Mouse (Mus musculus): ENCODE results near the gene Lamtor1. TPM values are rescaled to one million over a fixed set of nuclear protein-coding genes. Genes with fewer than 3 reads are reported as not detected.
A peak's percentile ranks its signal among the peaks of the same experiment; 100 is the strongest.
"Not testable (repeated sequence)": the region's sequence is repeated elsewhere in the genome, so short reads cannot be mapped to it uniquely, and the experiment has no call there.

Gene Lamtor1
- polyA plus RNA-seq, 1 experiment from 2014 or later = 176 TPM

- H3K4me3 ChIP-seq = peak overlapping the region; percentile 68
- peaks cover 36% of the 10 kb centered on the region for H3K36me3 ChIP-seq
- H3K27me3 ChIP-seq (ENCODE audit: insufficient read depth, poor library complexity, severe bottlenecking) = no peaks in the 10 kb centered on the region
- DNase-seq (ENCODE audit: low spot score) = no peak
- peak overlapping the region; percentile 96 for H3K27ac ChIP-seq
- peaks cover 30% of the 10 kb centered on the region for H3K4me1 ChIP-seq
- WGBS = 63% methylated on average over 8 of the region's 8 CpGs
- H3K9me3 ChIP-seq = no peaks in the 10 kb centered on the region
Measured at GRCm38 (mm10) chr7:101906696-101907095, 992 bp downstream of the Lamtor1 start.

DNA sequence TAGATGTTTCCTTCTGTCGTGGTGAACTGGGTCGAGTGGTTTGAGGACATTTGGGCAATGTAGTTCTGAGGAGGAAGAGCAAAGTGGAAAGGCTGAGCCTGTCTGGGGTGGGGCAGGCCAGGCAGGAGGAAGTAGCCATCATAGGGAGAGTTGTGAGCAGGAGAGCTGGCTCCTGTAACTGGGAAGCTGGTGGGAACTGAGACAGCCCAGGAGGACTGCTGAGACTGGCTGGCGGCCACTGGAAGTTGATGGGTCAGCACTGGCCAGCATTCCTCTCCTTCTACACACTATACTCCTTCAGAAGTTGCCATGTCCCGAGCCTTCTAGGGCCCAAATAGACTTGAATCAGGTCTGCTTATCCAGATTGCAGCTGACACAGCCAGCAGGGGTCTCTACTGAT, 2.7 kb downstream of the Lamtor1 start:
- 69% methylated on average over 4 of the region's 4 CpGs for WGBS
- H3K9me3 ChIP-seq = no peaks in the 10 kb centered on the region
- H3K27me3 ChIP-seq (ENCODE audit: insufficient read depth, poor library complexity, severe bottlenecking) = no peaks in the 10 kb centered on the region
- peaks cover 30% of the 10 kb centered on the region for H3K4me1 ChIP-seq
- H3K36me3 ChIP-seq = peaks cover 42% of the 10 kb centered on the region
- H3K27ac ChIP-seq = 0 out of 2 replicates have a peak overlapping the region, but pooled peaks have one; percentile 19
- no peak overlapping the region for H3K4me3 ChIP-seq
- no peak for DNase-seq (ENCODE audit: low spot score)

- Histone ChIP-seq H3K36me3 (peaks cover 56% of the 10 kb centered on the region), H3K4me1 (peaks cover 26% of the 10 kb centered on the region), H3K27ac (no peak overlapping the region), H3K27me3 (ENCODE audit: insufficient read depth, poor library complexity, severe bottlenecking) (no peaks in the 10 kb centered on the region), H3K4me3 (no peak overlapping the region), H3K9me3 (no peaks in the 10 kb centered on the region)
- WGBS = 84% methylated on average over 4 of the region's 4 CpGs
- no peak for DNase-seq (ENCODE audit: low spot score)
Measured at GRCm38 (mm10) chr7:101910138-101910537, 4.4 kb downstream of the Lamtor1 start.

- H3K9me3 ChIP-seq = no peaks in the 10 kb centered on the region
- H3K4me3 ChIP-seq = no peak overlapping the region
- peaks cover 17% of the 10 kb centered on the region for H3K4me1 ChIP-seq
- no peak overlapping the region for H3K27ac ChIP-seq
- H3K36me3 ChIP-seq = peaks cover 58% of the 10 kb centered on the region
- 66% methylated on average over 3 of the region's 3 CpGs for WGBS
- DNase-seq (ENCODE audit: low spot score) = no peak
- no peaks in the 10 kb centered on the region for H3K27me3 ChIP-seq (ENCODE audit: insufficient read depth, poor library complexity, severe bottlenecking)
Measured at GRCm38 (mm10) chr7:101911982-101912381, 6.3 kb downstream of the Lamtor1 start.

DNA sequence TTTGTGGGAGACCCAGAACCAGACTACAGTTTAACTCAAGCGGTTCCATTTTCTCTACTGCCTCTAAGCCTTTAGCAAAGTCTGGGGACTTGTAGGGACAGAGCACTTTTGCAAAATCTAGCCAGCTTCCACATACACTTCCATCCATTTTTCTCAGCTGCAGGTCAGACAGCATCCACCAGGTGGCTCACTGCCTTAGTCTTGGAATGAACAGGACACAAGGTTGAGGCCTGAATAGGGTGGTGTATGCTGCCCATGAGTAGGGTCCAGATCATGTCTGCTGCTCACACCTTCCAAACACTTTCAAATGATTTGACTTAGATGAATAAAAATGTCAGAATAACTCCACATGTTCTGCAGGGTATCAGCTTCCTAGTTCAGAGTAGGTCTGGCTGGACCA, 12.4 kb downstream of the Lamtor1 start:
- 13% methylated on average over 1 of the region's 1 CpGs for WGBS
- Histone ChIP-seq H3K27ac (no peak overlapping the region), H3K9me3 (no peaks in the 10 kb centered on the region), H3K4me1 (no peaks in the 10 kb centered on the region), H3K4me3 (no peak overlapping the region), H3K27me3 (ENCODE audit: insufficient read depth, poor library complexity, severe bottlenecking) (no peaks in the 10 kb centered on the region), H3K36me3 (peaks cover 19% of the 10 kb centered on the region)
- peak; percentile 83 for DNase-seq (ENCODE audit: low spot score)

DNA sequence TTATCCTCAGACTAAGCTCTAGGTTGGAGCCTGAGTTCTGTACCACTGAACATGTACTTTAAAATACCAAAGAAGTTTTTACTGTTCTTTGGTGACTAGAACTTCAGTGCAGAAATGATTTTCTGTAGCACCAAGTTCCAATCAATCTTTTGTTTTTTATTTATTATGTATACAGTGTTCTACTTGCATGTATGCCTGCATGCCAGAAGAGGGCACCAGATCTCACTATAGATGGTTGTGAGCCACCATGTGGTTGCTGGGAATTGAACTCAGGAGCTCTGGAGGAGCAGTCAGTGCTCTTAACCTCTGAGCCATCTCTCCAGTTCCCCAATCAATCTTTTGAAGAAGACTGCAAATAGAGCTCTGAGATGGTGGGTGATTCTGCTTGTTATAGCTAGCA, 20.2 kb downstream of the Lamtor1 start:
- H3K4me1 ChIP-seq; DNase-seq (ENCODE audit: low spot score): not testable (repeated sequence)

GRCm38 (mm10) chr7:101928093-101928492, 22.4 kb downstream of the Lamtor1 start:
- DNase-seq (ENCODE audit: low spot score) = no peak

More for the DNA sequence above, 20.2 kb downstream of the Lamtor1 start:
- not testable (repeated sequence) for H3K27ac ChIP-seq; H3K36me3 ChIP-seq; H3K27me3 ChIP-seq (ENCODE audit: insufficient read depth, poor library complexity, severe bottlenecking); H3K9me3 ChIP-seq; H3K4me3 ChIP-seq

DNA sequence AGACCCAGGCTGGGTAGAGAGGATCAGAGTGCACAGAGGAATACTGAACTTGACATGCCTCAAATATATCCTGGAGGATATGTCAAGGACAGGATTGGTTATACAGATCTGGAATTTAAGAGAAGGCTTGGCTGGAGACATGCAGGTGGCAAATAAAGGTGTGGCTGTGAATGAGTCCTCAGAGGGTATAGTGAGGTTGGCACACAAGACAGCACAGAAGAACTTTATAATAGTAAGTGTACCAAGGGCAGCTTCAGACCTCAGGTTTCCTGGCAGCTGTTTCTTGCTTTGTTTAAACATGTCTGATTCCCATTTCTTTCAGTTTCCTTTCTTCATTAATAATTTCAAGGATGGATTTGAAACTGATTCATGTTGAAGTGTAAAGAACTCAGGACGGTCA, 26.8 kb downstream of the Lamtor1 start:
- DNase-seq (ENCODE audit: low spot score) = no peak
- H3K27ac ChIP-seq = no peak overlapping the region
- peak overlapping the region; percentile 87; the same call in 1 of the 2 replicates for H3K4me3 ChIP-seq
- H3K4me1 ChIP-seq = no peaks in the 10 kb centered on the region
- WGBS = 88% methylated on average over 1 of the region's 1 CpGs
- H3K27me3 ChIP-seq (ENCODE audit: insufficient read depth, poor library complexity, severe bottlenecking) = no peaks in the 10 kb centered on the region
- no peaks in the 10 kb centered on the region for H3K9me3 ChIP-seq
- no peaks in the 10 kb centered on the region for H3K36me3 ChIP-seq

More at GRCm38 (mm10) chr7:101928093-101928492, 22.4 kb downstream of the Lamtor1 start:
- WGBS = 80% methylated on average over 3 of the region's 3 CpGs
- Histone ChIP-seq H3K4me3 (no peak overlapping the region), H3K4me1 (no peaks in the 10 kb centered on the region), H3K27me3 (ENCODE audit: insufficient read depth, poor library complexity, severe bottlenecking) (no peaks in the 10 kb centered on the region), H3K36me3 (no peaks in the 10 kb centered on the region), H3K9me3 (no peaks in the 10 kb centered on the region), H3K27ac (no peak overlapping the region)

GRCm38 (mm10) chr7:101933300-101933699, 27.6 kb downstream of the Lamtor1 start:
- Histone ChIP-seq H3K9me3 (no peaks in the 10 kb centered on the region), H3K27ac (peak overlapping the region; percentile 94), H3K27me3 (ENCODE audit: insufficient read depth, poor library complexity, severe bottlenecking) (no peaks in the 10 kb centered on the region), H3K36me3 (0 out of 2 replicates have a peak, but pooled peaks cover 1% of the 10 kb centered on the region), H3K4me1 (no peaks in the 10 kb centered on the region), H3K4me3 (peak overlapping the region; percentile 87)
- peak; percentile 77 for DNase-seq (ENCODE audit: low spot score)
- 6% methylated on average over 15 of the region's 15 CpGs for WGBS

DNA sequence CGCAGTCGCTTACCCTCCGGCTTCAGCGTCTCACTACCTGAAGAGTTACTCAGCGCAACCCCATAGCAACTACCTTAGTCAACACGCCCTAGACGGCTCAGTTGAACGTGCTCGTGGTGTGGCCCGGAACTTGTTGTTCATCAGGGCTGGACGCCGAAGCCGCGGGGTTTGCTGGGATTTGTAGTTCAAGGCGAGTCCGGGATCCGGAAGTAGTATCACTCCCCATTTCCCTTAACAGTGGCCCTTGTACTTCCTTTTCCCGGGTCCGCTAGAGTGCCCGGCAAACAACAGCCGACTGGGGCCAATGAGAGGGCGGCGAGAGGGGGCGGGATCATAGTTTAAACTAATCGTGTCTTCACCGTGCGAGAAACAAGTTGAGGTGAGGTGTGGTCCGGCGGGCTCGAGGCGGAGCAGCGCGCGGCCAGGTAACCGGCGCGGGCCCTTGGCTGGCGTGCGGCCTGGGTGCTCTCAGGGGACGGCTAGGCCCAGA, 28.1 kb downstream of the Lamtor1 start, which contains the start of the genes Lrrc51 and Numa1:
Lrrc51 (minus strand) TSS at position 145 of the 490 bp plus-strand sequence.
Numa1 (plus strand) TSS at position 361 of the 490 bp plus-strand sequence.
- Histone ChIP-seq H3K4me1 (no peaks in the 10 kb centered on the region), H3K27ac (peak within 1 kb of the TSS; percentile 94), H3K4me3 (peak within 1 kb of the TSS; percentile 87), H3K9me3 (no peaks in the 10 kb centered on the region), H3K27me3 (ENCODE audit: insufficient read depth, poor library complexity, severe bottlenecking) (no peaks in the 10 kb centered on the region), H3K36me3 (0 out of 2 replicates have a peak, but pooled peaks cover 6% of the 10 kb centered on the region)
- under 1% methylated on average over 40 of the region's 40 CpGs for WGBS
- DNase-seq (ENCODE audit: low spot score) = peak; percentile 99

GRCm38 (mm10) chr7:101935957-101936356, 30.3 kb downstream of the Lamtor1 start:
- Histone ChIP-seq H3K27me3 (ENCODE audit: insufficient read depth, poor library complexity, severe bottlenecking) (no peaks in the 10 kb centered on the region), H3K27ac (no peak overlapping the region), H3K9me3 (no peaks in the 10 kb centered on the region), H3K4me1 (no peaks in the 10 kb centered on the region), H3K36me3 (peaks cover 10% of the 10 kb centered on the region), H3K4me3 (no peak overlapping the region)
- DNase-seq (ENCODE audit: low spot score) = no peak
- WGBS = 92% methylated on average over 4 of the region's 4 CpGs

GRCm38 (mm10) chr7:101936996-101937395, 31.3 kb downstream of the Lamtor1 start:
- WGBS = 92% methylated on average over 4 of the region's 4 CpGs
- no peaks in the 10 kb centered on the region for H3K9me3 ChIP-seq
- no peaks in the 10 kb centered on the region for H3K27me3 ChIP-seq (ENCODE audit: insufficient read depth, poor library complexity, severe bottlenecking)
- no peak overlapping the region for H3K27ac ChIP-seq
- no peak for DNase-seq (ENCODE audit: low spot score)
- H3K4me3 ChIP-seq = no peak overlapping the region
- no peaks in the 10 kb centered on the region for H3K4me1 ChIP-seq
- peaks cover 10% of the 10 kb centered on the region for H3K36me3 ChIP-seq

- Histone ChIP-seq H3K27ac (no peak overlapping the region), H3K36me3 (peaks cover 10% of the 10 kb centered on the region), H3K9me3 (no peaks in the 10 kb centered on the region), H3K4me1 (no peaks in the 10 kb centered on the region), H3K4me3 (no peak overlapping the region), H3K27me3 (ENCODE audit: insufficient read depth, poor library complexity, severe bottlenecking) (no peaks in the 10 kb centered on the region)
- DNase-seq (ENCODE audit: low spot score) = no peak
- WGBS = 95% methylated on average over 4 of the region's 4 CpGs
Measured at GRCm38 (mm10) chr7:101937569-101937968, 31.9 kb downstream of the Lamtor1 start.

- Histone ChIP-seq H3K27ac (no peak overlapping the region), H3K9me3 (no peaks in the 10 kb centered on the region), H3K36me3 (peaks cover 10% of the 10 kb centered on the region), H3K27me3 (ENCODE audit: insufficient read depth, poor library complexity, severe bottlenecking) (no peaks in the 10 kb centered on the region), H3K4me1 (no peaks in the 10 kb centered on the region), H3K4me3 (no peak overlapping the region)
- 95% methylated on average over 2 of the region's 2 CpGs for WGBS
- no peak for DNase-seq (ENCODE audit: low spot score)
Measured at GRCm38 (mm10) chr7:101938348-101938747, 32.6 kb downstream of the Lamtor1 start.

All from heart, embryonic 10.5 days (tissue).